Mouse (Mus musculus) adrenal gland, adult 18-20 months (tissue): Measurements from ENCODE around the gene Rbfox3. TPM values are rescaled to one million over a fixed set of nuclear protein-coding genes. Genes with fewer than 3 reads are reported as not detected.
A peak's percentile ranks its signal among the peaks of the same experiment; 100 is the strongest.

Experiments
- DNase-seq, 2 experiments: peaks; one replicate each; pipeline ENCODE4 v3.0.0; 2021 to 2022; ENCODE audit warnings: low spot score in 2 of 2
- total RNA-seq, 2 experiments: library from RNA; stranded (reverse); gene quantifications; 1 replicate in 1 of 2; 2 replicates in 1 of 2; pipeline ENCODE4 v1.2.3; 2021

Gene Rbfox3
- total RNA-seq, 2 experiments from 2014 or later, result 3.7 to 5.0 TPM

GRCm38 (mm10) chr11:118609236-118610000, 302.0 kb downstream of the Rbfox3 start:
- DNase-seq, result no peak

DNA sequence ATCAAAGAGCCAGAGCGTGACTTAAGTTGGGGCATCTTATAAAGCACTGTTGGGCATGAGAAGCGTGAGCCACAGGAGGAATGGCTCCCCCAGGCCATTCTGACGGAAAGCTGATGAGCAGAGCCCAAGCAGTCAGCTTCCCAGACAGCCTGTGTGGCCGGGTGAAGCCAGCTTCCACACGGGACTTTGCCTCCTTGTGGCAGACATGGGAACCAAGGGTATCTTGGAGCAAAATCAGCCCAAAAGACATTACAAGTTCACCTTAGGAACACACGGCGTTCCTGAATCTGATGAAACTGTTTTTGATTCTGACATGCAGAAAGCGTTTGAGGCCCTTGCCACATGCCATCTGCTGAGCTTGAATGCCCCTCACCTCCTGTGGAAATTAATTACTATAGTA, 303.5 kb downstream of the Rbfox3 start:
- DNase-seq, result no peak

- DNase-seq, result no peak
Observed at GRCm38 (mm10) chr11:118605570-118605969, 305.8 kb downstream of the Rbfox3 start.

GRCm38 (mm10) chr11:118604206-118604605, 307.2 kb downstream of the Rbfox3 start:
- DNase-seq, result no peak

GRCm38 (mm10) chr11:118603126-118603525, 308.3 kb downstream of the Rbfox3 start:
- DNase-seq, result peak; percentile 22 to 23

DNA sequence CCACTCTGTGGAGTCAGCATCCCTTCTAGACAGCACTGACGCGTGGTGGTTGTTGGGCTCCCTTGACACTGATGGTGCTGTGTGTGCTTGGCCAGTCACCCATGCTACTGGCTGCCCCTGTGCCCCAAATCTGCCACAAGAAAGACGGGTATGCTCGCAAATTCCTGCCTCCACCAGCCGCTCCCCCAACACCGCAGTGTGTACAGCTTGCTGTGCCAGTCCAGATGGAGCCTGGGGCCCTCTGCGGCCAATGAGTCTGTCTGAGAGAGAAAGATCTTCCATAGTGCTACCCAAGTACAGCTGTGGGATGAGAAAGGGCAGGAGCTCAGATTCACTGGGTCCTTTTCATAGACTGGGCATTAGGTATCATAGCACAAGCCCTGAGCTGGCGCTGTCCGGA, 309.9 kb downstream of the Rbfox3 start:
- no peak for DNase-seq

DNA sequence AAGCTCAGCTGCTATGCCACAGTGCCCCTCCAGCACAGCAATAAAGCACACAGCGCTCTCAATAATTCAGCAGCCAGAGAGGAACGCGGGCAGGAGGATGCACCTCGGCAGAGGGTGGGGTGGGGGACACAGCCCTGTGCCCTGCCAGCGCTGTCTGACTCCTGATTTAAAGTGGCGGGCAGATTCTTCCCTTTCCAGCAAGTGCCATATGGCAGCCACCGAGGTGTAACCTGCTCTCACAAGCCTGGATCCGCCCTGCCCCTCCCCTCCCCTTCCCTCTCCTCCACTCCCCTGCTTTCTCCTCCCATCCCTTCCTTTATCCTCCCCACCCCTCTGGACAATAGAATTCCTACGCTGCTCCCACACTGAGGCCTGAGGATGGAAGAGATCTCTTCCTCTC, 311.2 kb downstream of the Rbfox3 start:
- DNase-seq, result no peak

- no peak for DNase-seq
Observed at GRCm38 (mm10) chr11:118598726-118599125, 312.7 kb downstream of the Rbfox3 start.

- DNase-seq, result peak; percentile 55 to 59
Observed at GRCm38 (mm10) chr11:118584826-118585225, 326.6 kb downstream of the Rbfox3 start.

DNA sequence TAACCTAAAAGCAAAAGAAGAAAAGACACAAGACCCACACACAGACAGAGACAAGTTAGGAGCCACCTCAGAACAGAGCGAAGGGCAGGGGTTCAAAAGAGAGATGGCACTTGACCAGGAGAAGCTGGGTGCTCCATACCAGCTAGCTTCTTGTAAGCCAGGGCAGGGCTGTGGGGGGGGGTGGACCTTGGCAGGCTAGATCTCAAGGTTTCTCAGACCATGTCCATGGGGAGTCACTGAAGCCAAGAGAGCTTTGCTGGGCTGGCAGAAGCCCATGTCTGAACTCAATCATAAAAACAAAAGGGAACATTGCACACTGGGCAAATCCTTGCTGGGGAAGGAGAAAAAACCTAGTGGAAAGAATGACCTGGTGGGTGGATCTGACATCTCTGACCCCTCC, 327.4 kb downstream of the Rbfox3 start:
- DNase-seq, result no peak

DNA sequence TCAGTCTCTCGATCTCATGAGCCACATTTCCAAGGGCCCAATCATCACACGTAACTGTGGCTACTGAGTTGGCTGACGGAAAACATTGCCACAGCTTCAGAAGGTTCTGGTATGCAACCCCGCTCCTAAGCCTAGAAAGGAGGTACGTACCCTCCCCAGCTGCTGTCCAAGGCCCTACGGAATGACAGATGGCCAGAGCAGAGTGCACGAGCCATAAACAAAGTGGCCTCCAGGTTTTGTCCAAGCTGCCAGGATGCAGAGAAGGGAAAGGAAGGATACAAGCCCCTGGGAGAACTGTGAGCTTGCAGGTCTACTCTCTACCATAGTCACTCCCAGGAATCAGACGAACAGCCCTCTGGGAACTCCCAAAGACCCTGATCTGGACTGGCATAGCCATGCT, 327.8 kb downstream of the Rbfox3 start:
- DNase-seq, result no peak

DNA sequence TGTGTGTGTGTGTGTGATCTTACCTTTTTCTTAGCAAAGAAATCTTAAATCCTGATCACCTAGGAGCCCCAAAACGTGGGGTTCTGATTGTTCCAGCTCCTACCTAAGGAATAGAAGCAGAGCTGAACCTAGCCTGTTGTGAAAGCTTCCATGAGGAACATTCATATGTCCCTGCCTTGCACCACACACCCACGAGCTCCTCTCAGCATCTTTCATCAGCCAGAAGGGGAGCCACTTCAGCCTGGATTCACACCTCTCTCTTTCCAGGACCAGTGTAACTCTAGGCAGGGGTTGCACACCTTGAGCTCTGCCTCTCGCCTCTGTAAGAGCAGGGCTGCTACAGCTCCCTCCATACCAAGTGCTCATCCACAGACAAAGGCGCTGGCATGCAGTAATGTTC, 330.4 kb downstream of the Rbfox3 start:
- DNase-seq, result no peak

- DNase-seq, result no peak
Observed at GRCm38 (mm10) chr11:118579622-118580021, 331.8 kb downstream of the Rbfox3 start.

DNA sequence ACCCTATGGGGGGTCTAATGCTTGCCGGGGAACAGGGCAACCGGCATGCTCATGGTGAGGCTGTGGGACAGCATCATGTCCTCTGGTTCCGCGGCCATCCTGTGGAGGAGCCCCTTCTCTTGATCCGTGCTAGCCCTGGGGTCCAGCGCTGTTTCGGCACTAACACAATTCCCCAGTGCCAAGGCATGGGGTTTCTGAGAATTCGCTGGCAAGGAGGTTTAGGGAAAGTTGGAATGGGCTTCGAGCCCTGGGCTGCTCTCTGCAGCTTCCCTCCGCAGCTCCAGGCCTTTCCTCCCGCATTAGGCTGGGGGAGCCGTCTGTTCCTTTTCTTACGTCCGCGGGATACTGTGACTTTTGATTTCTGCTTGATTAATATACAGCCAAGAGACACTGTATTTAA, 334.1 kb downstream of the Rbfox3 start:
- DNase-seq, result no peak

- DNase-seq, result no peak
Observed at GRCm38 (mm10) chr11:118576611-118577010, 334.8 kb downstream of the Rbfox3 start.

- no peak for DNase-seq
Observed at GRCm38 (mm10) chr11:118574418-118574817, 337.0 kb downstream of the Rbfox3 start.

DNA sequence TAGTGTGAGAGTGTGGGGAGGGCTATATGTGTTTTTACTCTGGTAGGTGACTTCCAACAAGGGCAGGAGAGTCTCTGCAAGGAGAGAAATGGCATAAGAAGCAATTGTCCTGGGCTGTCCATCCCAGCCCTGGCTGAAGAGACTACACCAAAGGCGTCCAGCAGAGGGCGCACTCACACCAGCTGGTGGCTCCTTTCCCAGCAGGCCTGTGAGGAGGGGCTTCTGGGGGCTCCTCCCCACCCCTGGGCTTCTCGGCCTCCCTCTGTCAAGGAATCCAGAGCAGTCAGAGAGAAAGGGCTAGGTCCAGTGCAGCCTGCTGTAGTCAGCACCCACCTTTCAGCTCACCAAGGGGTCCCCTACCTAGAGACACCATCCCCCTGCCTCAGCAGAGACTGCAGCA, 337.8 kb downstream of the Rbfox3 start:
- DNase-seq, result peak; percentile 38 to 46

DNA sequence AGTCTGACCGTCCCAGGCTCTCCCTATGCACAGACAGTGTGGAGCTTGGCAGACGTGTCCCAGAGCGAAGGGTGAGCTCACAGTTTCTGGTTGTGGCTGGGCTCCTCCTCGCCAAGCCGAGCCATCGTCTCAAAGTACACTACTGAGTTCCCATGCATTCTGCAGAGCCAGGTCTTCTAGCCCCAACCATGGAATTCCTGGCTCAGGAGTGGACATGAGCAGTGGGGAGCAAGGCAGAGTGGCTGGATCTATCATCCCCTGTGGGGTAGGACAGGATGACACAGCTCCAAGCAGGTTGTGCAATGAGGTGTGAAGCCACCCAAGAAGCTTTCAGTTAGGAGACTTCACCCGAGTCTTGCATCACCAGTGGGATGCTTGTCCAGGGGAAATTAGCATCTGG, 338.4 kb downstream of the Rbfox3 start:
- DNase-seq, result no peak

DNA sequence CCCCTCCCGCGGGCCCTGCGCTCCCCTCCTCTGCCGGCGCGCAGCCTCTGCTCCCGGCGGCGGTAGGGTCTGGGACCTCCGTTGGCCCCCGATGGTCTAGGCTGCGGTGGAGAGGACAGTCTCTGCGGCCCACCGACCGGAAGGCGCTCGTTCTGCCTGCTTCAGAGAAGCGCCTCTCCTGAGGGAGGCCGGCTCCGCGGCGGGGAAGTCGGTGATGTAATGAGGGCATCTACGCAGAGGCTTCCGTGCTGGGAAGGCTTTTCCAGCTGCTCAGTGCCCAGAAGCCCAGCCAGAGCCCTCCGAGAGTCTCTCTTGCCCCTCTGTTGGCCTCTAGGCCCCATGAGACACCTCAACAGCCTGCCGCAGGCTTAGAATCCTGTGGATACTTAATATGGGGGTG, 341.2 kb downstream of the Rbfox3 start:
- no peak for DNase-seq

GRCm38 (mm10) chr11:118569571-118570062, 341.8 kb downstream of the Rbfox3 start:
- no peak for DNase-seq

- DNase-seq, result no peak
Observed at GRCm38 (mm10) chr11:118563877-118564276, 347.5 kb downstream of the Rbfox3 start.

DNA sequence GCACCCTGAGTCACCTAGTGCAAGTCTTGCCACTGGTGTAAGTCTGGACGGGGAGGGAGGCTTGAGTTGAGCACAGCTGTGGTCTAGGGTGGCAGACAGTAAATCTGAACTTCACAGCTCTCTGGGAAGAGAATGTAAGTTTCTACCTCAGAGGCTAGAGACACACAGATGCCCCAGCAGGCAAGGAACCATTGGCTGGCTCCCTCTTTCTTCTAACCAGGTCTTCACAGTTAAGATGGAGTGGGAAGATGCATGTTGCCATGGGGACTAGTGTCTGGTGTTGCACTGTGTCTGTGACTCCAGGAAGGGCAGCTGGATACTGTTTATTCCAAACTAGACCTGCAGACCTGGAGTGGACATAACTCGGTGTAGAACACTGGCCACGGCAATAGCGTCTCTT, 348.6 kb downstream of the Rbfox3 start:
- DNase-seq, result no peak

DNA sequence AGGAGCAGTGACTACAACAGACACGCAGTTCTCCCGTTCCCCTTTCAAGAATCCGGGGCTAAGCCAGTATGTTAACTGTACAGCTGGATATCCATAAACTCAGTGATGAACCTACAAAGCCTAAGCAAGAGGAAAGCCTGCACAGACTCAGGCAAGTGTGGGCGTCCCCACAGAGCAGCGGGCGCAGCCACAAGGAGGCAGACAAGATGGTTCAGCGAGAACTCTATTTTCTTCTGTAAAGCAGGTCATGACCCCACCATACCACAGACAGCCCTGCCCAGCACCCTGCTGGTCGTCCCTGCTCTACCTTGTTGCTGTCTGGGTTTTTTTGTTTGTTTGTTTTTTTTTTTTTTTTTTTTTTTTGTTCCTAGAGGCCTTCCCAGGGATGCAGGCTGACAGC, 353.2 kb downstream of the Rbfox3 start:
- DNase-seq, result no peak
